Mouse (Mus musculus) frontal cortex, postnatal 25 days (tissue): Measurements from ENCODE around the gene Syn3.
"Not testable (repeated sequence)": the region's sequence is repeated elsewhere in the genome, so short reads cannot be mapped to it uniquely, and the experiment has no call there.

ENCODE experiments used
- DNase-seq, 2 experiments: peaks; one replicate each; pipeline ENCODE4 v3.0.0; 2022; ENCODE audit warnings: low spot score in 2 of 2

Gene Syn3

GRCm38 (mm10) chr10:86050522-86050921 is 448.2 kb downstream of the Syn3 start:
- no peak for DNase-seq

- no peak for DNase-seq
Measured at GRCm38 (mm10) chr10:86047786-86048185, 450.9 kb downstream of the Syn3 start.

- no peak for DNase-seq
Measured at GRCm38 (mm10) chr10:86046371-86046770, 452.3 kb downstream of the Syn3 start.

GRCm38 (mm10) chr10:86044066-86044465 is 454.6 kb downstream of the Syn3 start:
- no peak for DNase-seq

- DNase-seq: no peak
Measured at GRCm38 (mm10) chr10:86043651-86044050, 455.0 kb downstream of the Syn3 start.

GRCm38 (mm10) chr10:86034007-86034728 is 464.5 kb downstream of the Syn3 start:
- no peak for DNase-seq

- no peak for DNase-seq
Measured at GRCm38 (mm10) chr10:86032517-86032916, 466.2 kb downstream of the Syn3 start.

- no peak for DNase-seq
Measured at GRCm38 (mm10) chr10:86030743-86031142, 468.0 kb downstream of the Syn3 start.

GRCm38 (mm10) chr10:86026807-86027206 is 471.9 kb downstream of the Syn3 start:
- DNase-seq: not testable (repeated sequence)

- no peak for DNase-seq
Measured at GRCm38 (mm10) chr10:86026354-86026753, 472.3 kb downstream of the Syn3 start.

- no peak for DNase-seq
Measured at GRCm38 (mm10) chr10:86025906-86026305, 472.8 kb downstream of the Syn3 start.

- no peak for DNase-seq
Measured at GRCm38 (mm10) chr10:86023149-86023548, 475.5 kb downstream of the Syn3 start.

GRCm38 (mm10) chr10:86022474-86022816 is 476.3 kb downstream of the Syn3 start:
- no peak for DNase-seq

GRCm38 (mm10) chr10:86021749-86022473 is 476.8 kb downstream of the Syn3 start, which contains the start of gene Fbxo7:
Gene Fbxo7 (plus strand): TSS chr10:86021972.
- DNase-seq: peak; percentile 73 to 82

GRCm38 (mm10) chr10:86021408-86021748 is 477.3 kb downstream of the Syn3 start:
- no peak for DNase-seq

- DNase-seq: no peak
Measured at GRCm38 (mm10) chr10:86018813-86019212, 479.9 kb downstream of the Syn3 start.

GRCm38 (mm10) chr10:86017781-86018180 is 480.9 kb downstream of the Syn3 start:
- DNase-seq: no peak

- no peak for DNase-seq
Measured at GRCm38 (mm10) chr10:86011781-86012180, 486.9 kb downstream of the Syn3 start, which contains the start of gene Bpifc. Gene Bpifc (minus strand): TSS chr10:86011895.

- DNase-seq: no peak
Measured at GRCm38 (mm10) chr10:86011172-86011571, 487.5 kb downstream of the Syn3 start.

- no peak for DNase-seq
Measured at GRCm38 (mm10) chr10:86010636-86011035, 488.1 kb downstream of the Syn3 start.

- DNase-seq: no peak
Measured at GRCm38 (mm10) chr10:86009688-86010087, 489.0 kb downstream of the Syn3 start.

GRCm38 (mm10) chr10:86006455-86006854 is 492.2 kb downstream of the Syn3 start:
- DNase-seq: no peak
